Mouse (Mus musculus) cerebellum, adult (tissue): ENCODE measurements around the gene Dynlt1f.
"Not testable (repeated sequence)": the region's sequence is repeated elsewhere in the genome, so short reads cannot be mapped to it uniquely, and the experiment has no call there.

Experiments used
- ATAC-seq: cut with Nextera tagmentation; 2 replicates; pipeline ENCODE4 v1.9.2; 2017; ENCODE audit warnings: mild to moderate bottlenecking, moderate library complexity, mixed read lengths; ENCODE audit not compliant: insufficient number of reproducible peaks, low FRiP score, low TSS enrichment

The Dynlt1f gene

DNA sequence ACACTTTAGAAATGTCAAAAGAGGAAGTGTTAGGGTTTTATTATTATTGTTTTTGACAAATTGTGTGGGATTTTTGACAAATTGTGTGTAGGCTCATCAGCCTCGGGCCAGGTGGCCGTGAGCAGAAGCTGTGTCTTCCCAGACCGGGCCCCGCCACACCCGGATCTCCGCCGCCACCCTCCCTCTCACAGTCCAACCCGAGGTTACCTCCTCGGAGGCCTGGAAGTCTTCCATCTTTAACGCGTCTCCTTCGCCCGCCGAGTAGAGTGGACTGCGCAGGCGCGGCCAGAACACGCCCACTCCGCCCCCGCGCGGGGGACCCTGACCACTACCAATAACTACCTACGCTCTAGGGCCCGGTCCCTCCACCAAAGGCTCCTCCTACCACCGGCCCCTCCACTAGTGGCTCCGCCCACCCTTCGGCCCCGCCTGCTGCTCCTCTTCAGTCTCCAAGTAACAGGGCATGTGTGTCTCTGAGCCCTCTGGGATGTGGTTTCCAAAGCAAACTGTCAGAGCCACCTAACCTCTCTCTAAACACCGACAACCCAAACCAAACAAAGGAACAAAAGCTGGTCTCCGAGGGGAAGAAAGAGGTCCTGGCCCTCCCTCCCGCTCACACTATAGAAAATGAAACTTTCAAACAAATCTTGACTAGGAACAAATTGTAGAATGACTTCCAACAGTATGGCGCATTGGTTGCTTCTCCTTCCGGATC lies at the start of gene Dynlt1f:
Dynlt1f (minus strand) TSS at position 334 of the 715 bp plus-strand sequence.
- ATAC-seq = peak; percentile 94

GRCm38 (mm10) chr17:6703381-6704270 lies 47.9 kb upstream of the Dynlt1f start:
- ATAC-seq = not testable (repeated sequence)

GRCm38 (mm10) chr17:6702625-6703221 lies 47.0 kb upstream of the Dynlt1f start:
- not testable (repeated sequence) for ATAC-seq

- not testable (repeated sequence) for ATAC-seq
These were observed 44.4 kb upstream of the Dynlt1f start for GRCm38 (mm10) chr17:6700077-6700476.

GRCm38 (mm10) chr17:6699502-6699901 lies 43.8 kb upstream of the Dynlt1f start:
- ATAC-seq = not testable (repeated sequence)

DNA sequence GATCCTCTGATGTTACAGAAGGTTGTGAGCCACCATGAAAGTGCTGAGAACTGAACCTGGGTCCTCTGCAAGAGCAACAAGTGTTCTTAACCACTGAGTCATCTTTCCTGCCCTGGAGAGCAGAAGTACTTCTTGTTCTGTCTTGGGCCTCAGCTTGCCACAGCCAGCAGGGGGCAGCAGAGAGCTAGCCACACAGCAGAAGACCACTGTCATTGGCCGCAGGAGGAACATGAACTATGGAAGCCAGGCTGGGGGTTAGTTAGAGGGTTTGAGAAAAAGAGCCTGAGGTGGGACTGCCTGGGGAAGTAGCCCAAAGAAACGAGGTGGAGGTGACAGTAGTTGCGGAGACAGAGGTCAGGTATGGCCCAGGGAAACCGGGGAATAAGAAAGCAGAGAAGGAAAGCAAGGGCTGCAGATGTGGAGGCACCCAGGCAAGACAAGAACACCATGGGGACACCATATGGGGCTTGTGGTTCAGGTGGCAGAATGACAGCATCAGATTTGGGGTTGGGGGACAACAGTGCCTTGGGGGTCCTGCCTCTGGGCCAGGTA lies 41.6 kb upstream of the Dynlt1f start:
- ATAC-seq = peak; percentile 65

- not testable (repeated sequence) for ATAC-seq
These were observed 40.8 kb upstream of the Dynlt1f start for GRCm38 (mm10) chr17:6696521-6696920.

- ATAC-seq = not testable (repeated sequence)
These were observed 40.0 kb upstream of the Dynlt1f start for GRCm38 (mm10) chr17:6695712-6696111.

GRCm38 (mm10) chr17:6691596-6691995 lies 35.9 kb upstream of the Dynlt1f start:
- not testable (repeated sequence) for ATAC-seq

DNA sequence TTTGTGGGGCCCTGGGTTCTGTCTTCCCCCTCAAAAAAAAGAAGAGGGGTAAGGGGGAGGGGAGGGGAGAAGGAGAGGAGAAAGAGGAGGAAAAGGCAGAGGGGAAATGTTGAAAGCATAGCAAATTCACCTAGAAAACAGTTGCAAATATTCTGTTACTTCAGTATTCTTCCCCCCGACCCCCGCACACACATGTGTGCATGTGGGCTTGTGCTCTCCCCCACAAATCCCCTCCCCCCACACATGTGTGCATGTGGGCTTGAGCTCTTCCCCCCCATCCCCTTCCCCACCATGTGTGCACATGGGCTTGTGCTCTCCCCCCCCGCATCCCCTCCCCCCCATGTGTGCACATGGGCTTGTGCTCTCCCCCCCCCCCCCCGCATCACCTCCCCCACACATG lies 33.6 kb upstream of the Dynlt1f start:
- not testable (repeated sequence) for ATAC-seq

- not testable (repeated sequence) for ATAC-seq
These were observed 30.7 kb upstream of the Dynlt1f start for GRCm38 (mm10) chr17:6686299-6686971.

DNA sequence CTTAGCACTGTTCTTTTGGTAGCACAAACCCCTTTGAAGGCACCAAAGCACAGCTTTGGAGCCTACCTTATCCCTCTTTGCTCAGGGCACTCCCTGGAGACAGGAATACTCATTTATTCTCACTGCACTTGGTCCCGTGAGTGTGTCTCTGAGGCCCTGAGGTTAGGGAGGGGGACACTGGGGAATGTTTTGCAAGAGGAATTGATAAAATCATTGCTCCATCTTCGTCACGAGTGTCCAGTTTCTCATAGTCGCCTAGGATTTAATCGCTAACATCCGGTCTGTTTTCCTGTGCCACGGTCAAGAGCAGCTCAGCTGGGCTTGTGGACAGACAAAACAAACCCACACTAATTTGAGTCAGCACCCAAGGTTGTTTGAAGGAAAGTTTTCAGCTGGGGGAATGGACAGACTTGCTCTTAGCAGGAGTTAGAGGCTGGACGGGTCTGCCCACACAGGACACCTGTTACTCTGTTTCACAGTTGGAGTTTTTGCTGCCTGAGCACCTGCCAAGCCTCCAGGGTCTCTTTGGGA lies 29.7 kb upstream of the Dynlt1f start:
- ATAC-seq = not testable (repeated sequence)

DNA sequence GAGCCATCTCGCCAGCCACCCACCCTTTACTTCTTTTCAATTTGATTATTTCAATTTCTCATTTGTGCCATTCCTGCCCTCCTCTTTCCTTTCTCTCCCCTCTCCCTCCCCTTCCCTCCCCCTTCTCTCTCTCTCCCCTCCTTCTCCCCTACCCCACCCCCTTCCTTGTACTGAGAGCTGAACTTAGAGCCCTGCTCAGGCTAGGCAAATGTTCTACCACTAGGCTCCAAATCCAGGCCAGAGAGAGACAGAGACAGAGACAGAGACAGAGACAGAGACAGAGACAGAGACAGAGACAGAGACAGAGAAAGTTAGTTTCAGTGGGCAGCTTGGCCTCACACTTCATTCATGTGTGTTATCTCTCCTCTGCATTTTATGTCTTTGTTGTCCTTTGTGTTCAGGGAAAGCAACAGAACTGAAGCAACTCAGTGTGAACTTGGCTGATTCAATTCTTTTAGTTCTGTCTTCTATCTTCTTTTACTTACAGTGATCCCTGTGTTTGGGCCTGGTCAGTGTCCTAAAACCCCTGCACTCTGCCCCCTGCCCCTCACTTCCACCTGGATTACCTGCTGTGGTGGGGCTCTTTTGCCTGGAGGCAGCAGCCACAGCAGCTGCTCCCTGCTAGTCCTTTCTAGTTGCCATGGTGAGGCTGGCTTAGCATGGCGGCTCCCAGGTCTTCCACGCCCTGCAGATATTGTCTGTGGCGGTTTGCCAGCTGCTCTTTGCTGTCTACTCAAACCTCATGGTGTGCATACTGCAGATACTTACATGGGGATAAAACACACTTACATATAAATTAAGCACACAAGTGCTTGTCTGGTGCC lies 29.0 kb upstream of the Dynlt1f start:
- ATAC-seq = not testable (repeated sequence)

GRCm38 (mm10) chr17:6683702-6684101 lies 28.0 kb upstream of the Dynlt1f start:
- ATAC-seq = not testable (repeated sequence)

DNA sequence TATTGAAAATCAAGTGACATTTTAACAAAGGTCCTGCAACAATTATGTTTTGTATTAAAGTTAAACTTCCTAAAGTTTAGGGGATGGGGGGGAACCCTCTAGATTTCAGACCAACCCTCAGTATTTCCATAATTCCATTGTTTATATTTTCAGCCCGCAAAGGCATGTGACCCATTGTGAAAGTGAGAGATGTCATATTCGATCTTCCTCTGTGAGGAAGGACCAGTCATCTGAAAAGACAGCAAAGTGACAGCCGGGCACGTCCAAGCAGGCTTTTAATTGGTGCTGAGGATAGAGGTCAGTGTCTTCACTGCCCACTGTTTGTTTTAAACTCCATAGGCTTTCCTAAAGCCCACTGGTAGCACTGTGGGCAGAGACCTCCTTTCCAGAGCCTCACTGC lies 26.0 kb upstream of the Dynlt1f start:
- not testable (repeated sequence) for ATAC-seq

GRCm38 (mm10) chr17:6678063-6678462 lies 22.4 kb upstream of the Dynlt1f start:
- not testable (repeated sequence) for ATAC-seq

DNA sequence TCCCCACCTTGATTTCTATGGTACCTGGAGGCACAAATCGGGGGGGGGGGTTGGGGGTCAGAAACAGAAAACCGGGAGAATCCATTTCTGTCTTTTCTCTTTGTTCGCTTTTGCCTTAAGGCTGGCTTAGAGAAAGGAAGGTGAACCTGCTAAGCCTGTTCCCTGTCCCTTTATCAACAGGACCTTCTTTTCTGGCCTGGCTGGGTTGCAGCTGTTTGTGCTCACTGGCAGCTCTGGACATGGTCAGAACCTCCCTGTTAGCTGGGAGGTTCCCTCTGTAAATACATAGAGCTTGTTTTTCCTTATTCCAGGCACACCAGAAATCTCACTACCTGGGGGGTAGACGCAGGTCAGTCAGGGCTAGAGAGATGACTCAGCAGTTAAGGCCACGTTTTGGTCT lies 18.6 kb upstream of the Dynlt1f start:
- ATAC-seq = not testable (repeated sequence)

DNA sequence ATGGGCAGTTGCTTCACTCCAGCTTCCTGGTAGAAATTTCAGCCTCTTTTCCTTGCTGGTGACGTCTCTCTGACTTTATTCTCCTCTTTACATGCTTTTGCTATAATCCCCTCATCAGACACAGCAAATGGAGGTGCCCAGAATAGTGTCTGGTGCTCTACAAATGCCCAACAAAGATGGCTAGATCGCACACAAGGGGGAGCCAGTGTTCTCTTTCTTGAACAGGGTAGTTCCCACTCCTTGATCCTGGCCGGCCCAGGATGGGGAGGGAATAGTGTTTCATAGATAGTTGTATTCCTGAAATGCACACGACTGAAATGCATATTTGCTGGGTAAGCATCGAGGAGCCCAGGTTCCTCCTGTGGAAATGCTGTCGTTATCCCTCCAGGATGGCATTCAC lies 12.8 kb upstream of the Dynlt1f start:
- ATAC-seq = not testable (repeated sequence)

GRCm38 (mm10) chr17:6665389-6665788 lies 9.7 kb upstream of the Dynlt1f start:
- ATAC-seq = not testable (repeated sequence)
